Mouse (Mus musculus): ENCODE results near the gene Cdc7. TPM values are rescaled to one million over a fixed set of nuclear protein-coding genes. Genes with fewer than 3 reads are reported as not detected.
A peak's percentile ranks its signal among the peaks of the same experiment; 100 is the strongest.

Gene Cdc7
- polyA plus RNA-seq, 1 experiment from 2014 or later: 55.2 TPM

- no peaks in the 10 kb centered on the region for H3K36me3 ChIP-seq
- 18% methylated on average over 1 of the region's 1 CpGs for WGBS
- peaks cover 29% of the 10 kb centered on the region for H3K4me1 ChIP-seq
- H3K4me3 ChIP-seq: no peak overlapping the region
- no peak overlapping the region for H3K4me2 ChIP-seq (replicated peaks)
- no peak overlapping the region for H3K27ac ChIP-seq
- H3K9me3 ChIP-seq: no peaks in the 10 kb centered on the region
- H3K27me3 ChIP-seq: no peaks in the 10 kb centered on the region
- H3K9ac ChIP-seq: no peak overlapping the region
- ATAC-seq (ENCODE audit: low FRiP score, low read depth): no peak
Measured at GRCm38 (mm10) chr5:107028557-107028956, 64.4 kb downstream of the Cdc7 start.

- Histone ChIP-seq H3K36me3 (no peaks in the 10 kb centered on the region), H3K9ac (no peak overlapping the region), H3K4me1 (peaks cover 17% of the 10 kb centered on the region), H3K4me3 (no peak overlapping the region), H3K4me2 (replicated peaks) (no peak overlapping the region), H3K9me3 (no peaks in the 10 kb centered on the region), H3K27me3 (no peaks in the 10 kb centered on the region), H3K27ac (0 out of 2 replicates have a peak overlapping the region, but pooled peaks have one; percentile 22)
- ATAC-seq (ENCODE audit: low FRiP score, low read depth): no peak
- WGBS: 65% methylated on average over 4 of the region's 4 CpGs
Measured at GRCm38 (mm10) chr5:107029801-107030200, 65.7 kb downstream of the Cdc7 start.

- no peak overlapping the region for H3K9ac ChIP-seq
Measured at GRCm38 (mm10) chr5:107030821-107031220, 66.7 kb downstream of the Cdc7 start.

More at GRCm38 (mm10) chr5:107030821-107031220, 66.7 kb downstream of the Cdc7 start:
- no peak overlapping the region for H3K4me3 ChIP-seq
- no peak overlapping the region for H3K27ac ChIP-seq
- H3K4me2 ChIP-seq (replicated peaks): no peak overlapping the region
- H3K9me3 ChIP-seq: no peaks in the 10 kb centered on the region
- H3K4me1 ChIP-seq: peaks cover 15% of the 10 kb centered on the region
- H3K36me3 ChIP-seq: no peaks in the 10 kb centered on the region
- H3K27me3 ChIP-seq: no peaks in the 10 kb centered on the region
- ATAC-seq (ENCODE audit: low FRiP score, low read depth): no peak
- WGBS: 79% methylated on average over 10 of the region's 10 CpGs

Other genes starting within 250 kb of the Cdc7 start
- 2.5 and 3.3 TPM in 2 replicates for gene Hfm1, start 38.0 kb upstream of the Cdc7 start, polyA plus RNA-seq (2015; fragmentation: Nextera tagmentation; extraction: Ambion mirVana)